Mouse (Mus musculus) limb, embryonic 14.5 days (tissue): ENCODE results near the gene Chst1. TPM values are rescaled to one million over a fixed set of nuclear protein-coding genes. Genes with fewer than 3 reads are reported as not detected.

Experiments used
- ATAC-seq: fragments of 200-750 bp; cut with Nextera tagmentation; 2 replicates; pipeline ENCODE4 v1.8.0; 2017; ENCODE audit warnings: low read depth, moderate number of reproducible peaks, moderate TSS enrichment; ENCODE audit not compliant: low FRiP score
- DNase-seq: peaks from one replicate; pipeline ENCODE4 v3.0.0-alpha.2; 2015; ENCODE audit warnings: low spot score
- H3K27ac ChIP-seq: fragments of 300-500 bp; sonication (generic); replicated peaks from 2 replicates; pipeline ENCODE4 v1.5.1; 2014; ENCODE audit warnings: low read depth, mild to moderate bottlenecking, low read length, moderate library complexity, mixed read lengths
- H3K27me3 ChIP-seq: fragments of 300-500 bp; sonication (generic); 2 replicates; pipeline ENCODE4 v1.6.1; 2014; ENCODE audit warnings: low read length, mixed read lengths; ENCODE audit not compliant: control insufficient read depth, insufficient read depth
- H3K36me3 ChIP-seq: fragments of 300-500 bp; sonication (generic); 2 replicates; pipeline ENCODE4 v1.6.1; 2014; ENCODE audit warnings: mild to moderate bottlenecking, low read length, moderate library complexity, mixed read lengths; ENCODE audit not compliant: control insufficient read depth, insufficient read depth
- H3K4me1 ChIP-seq: fragments of 300-500 bp; sonication (generic); 2 replicates; pipeline ENCODE4 v1.6.1; 2014; ENCODE audit warnings: antibody characterized with exemption, low read length, mixed read lengths; ENCODE audit not compliant: control insufficient read depth, insufficient read depth
- H3K4me2 ChIP-seq: fragments of 300-500 bp; sonication (generic); replicated peaks from 2 replicates; pipeline ENCODE4 v1.6.1; 2014; ENCODE audit warnings: low read depth, mild to moderate bottlenecking, low read length, moderate library complexity; ENCODE audit not compliant: severe bottlenecking
- H3K4me3 ChIP-seq: fragments of 300-500 bp; sonication (generic); replicated peaks from 2 replicates; pipeline ENCODE4 v1.5.1; 2014; ENCODE audit warnings: low read length
- H3K9ac ChIP-seq: fragments of 300-500 bp; sonication (generic); 2 replicates; pipeline ENCODE4 v1.6.1; 2014; ENCODE audit warnings: mild to moderate bottlenecking, low read depth, low read length, moderate library complexity; ENCODE audit not compliant: severe bottlenecking
- H3K9me3 ChIP-seq: fragments of 300-500 bp; sonication (generic); 2 replicates; pipeline ENCODE4 v1.6.1; 2016; ENCODE audit warnings: low read length; ENCODE audit not compliant: control insufficient read depth
- POLR2A ChIP-seq: fragments of 200-500 bp; IDR thresholded peaks from 2 replicates; pipeline ENCODE4 v1.8.0; 2012; ENCODE audit warnings: inconsistent platforms, mild to moderate bottlenecking, moderate library complexity, borderline replicate concordance; ENCODE audit not compliant: insufficient read depth, insufficient read length; ENCODE audit errors: extremely low read depth
- WGBS: fragments of 180-500 bp; shearing (Covaris S2); extraction: QIAGEN DNeasy Blood & Tissue Kit; methylation state at CpG from one replicate; pipeline ENCODE4 v1.1.7; 2014; 5-methylcytosine and 5-hydroxymethylcytosine counted together
- polyA plus RNA-seq, 2 experiments: library from polyadenylated mRNA; depleted of rRNA in 1 of 2; stranded (reverse) in 1 of 2; unstranded in 1 of 2; fragments of >200 nt; fragmentation: Nextera tagmentation in 1 of 2; extraction: Ambion mirVana in 1 of 2; gene quantifications; 2 replicates each; pipeline versions ENCODE4 v1.2.1 to v1.2.3; 2012 to 2014

Gene Chst1
- polyA plus RNA-seq, 2 experiments: 7.1 to 15.2 TPM

DNA sequence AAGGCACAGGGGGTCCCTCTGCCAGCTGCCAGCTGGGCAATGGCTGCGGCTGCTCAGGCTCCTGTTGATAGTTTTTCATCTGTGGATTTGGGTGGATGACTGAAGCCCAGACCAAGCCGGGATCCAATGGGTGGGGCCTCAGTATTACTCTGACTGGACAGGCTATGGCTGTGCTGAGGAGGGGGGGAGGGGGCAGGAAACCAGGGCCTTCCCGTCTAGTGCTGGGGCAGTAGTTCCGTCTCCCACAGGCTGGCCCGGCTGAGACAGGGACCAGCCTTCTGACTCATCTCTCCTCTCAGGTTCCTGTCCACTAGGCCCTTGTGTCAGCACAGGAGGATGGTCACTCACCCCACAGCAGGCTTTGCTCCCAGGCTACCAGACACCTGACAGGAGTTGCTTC lies 6.5 kb downstream of the Chst1 start:
- DNase-seq (no peak), ATAC-seq (no peak)

DNA sequence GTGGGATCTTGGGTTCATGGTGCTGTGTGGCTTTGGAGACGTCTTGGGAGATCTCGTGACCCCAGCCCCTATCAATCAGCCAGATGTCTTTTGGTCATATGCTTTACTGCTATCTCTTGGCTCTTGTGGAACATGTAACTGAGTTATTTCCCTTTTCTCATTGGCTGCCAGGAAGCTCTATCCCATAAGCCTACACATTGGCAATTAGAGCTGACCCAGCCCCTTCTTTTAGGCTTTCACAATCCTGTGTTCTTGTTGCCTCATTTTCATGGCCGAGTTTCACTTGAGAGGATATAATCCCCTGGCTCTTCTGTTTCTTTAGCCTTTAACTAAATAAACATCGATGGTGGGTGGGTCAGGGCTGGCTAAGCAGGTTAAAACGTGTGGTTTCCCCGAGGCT lies 7.6 kb downstream of the Chst1 start:
- Histone ChIP-seq H3K27me3 (peaks cover 10% of the 10 kb centered on the region; the same call in 1 of the 2 replicates), H3K9me3 (no peaks in the 10 kb centered on the region), H3K9ac (no peak overlapping the region), H3K36me3 (no peaks in the 10 kb centered on the region), H3K4me1 (no peaks in the 10 kb centered on the region), H3K4me3 (no peak overlapping the region), H3K4me2 (no peak overlapping the region), H3K27ac (no peak overlapping the region)
- ATAC-seq (no peak), DNase-seq (no peak)
- 65% methylated on average over 6 of the region's 6 CpGs for WGBS
- TF ChIP-seq POLR2A: no peak

More for the DNA sequence above, 6.5 kb downstream of the Chst1 start:
- no peak overlapping the region for H3K4me3 ChIP-seq
- WGBS: 57% methylated on average over 5 of the region's 5 CpGs
- peaks cover 15% of the 10 kb centered on the region; the same call in 1 of the 2 replicates for H3K27me3 ChIP-seq
- H3K9ac ChIP-seq: no peak overlapping the region
- no peak for TF ChIP-seq POLR2A
- no peak overlapping the region for H3K4me2 ChIP-seq
- H3K9me3 ChIP-seq: no peaks in the 10 kb centered on the region
- H3K27ac ChIP-seq: no peak overlapping the region
- H3K4me1 ChIP-seq: peaks cover 8% of the 10 kb centered on the region; the same call in 1 of the 2 replicates
- H3K36me3 ChIP-seq: no peaks in the 10 kb centered on the region

DNA sequence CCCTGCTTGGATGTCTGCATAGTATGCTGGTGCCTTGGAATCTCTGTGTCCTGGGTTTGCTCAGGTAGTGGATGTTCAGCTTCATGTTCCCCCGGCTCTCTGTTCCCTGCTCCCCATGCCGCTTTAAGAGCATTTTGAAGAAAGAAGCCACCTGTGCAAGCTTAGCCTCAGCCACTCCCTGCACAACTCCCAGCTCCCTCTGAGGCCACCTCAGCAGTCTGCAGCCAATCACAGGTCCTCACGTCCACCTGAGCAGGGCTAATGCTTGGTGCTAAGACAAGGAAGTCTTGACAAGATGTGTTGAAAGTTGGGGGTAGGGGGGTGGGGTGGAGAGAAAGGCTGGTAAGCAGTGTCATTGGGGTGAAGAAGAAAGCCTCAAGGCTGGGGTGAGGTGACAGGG lies 8.1 kb downstream of the Chst1 start:
- H3K4me1 ChIP-seq: no peaks in the 10 kb centered on the region
- H3K9ac ChIP-seq: no peak overlapping the region
- ATAC-seq: no peak
- H3K27ac ChIP-seq: no peak overlapping the region
- H3K4me3 ChIP-seq: no peak overlapping the region
- no peak overlapping the region for H3K4me2 ChIP-seq
- WGBS: 76% methylated on average over 3 of the region's 3 CpGs
- H3K9me3 ChIP-seq: no peaks in the 10 kb centered on the region
- H3K36me3 ChIP-seq: no peaks in the 10 kb centered on the region
- DNase-seq: no peak
- peaks cover 6% of the 10 kb centered on the region; the same call in 1 of the 2 replicates for H3K27me3 ChIP-seq
- no peak for TF ChIP-seq POLR2A

DNA sequence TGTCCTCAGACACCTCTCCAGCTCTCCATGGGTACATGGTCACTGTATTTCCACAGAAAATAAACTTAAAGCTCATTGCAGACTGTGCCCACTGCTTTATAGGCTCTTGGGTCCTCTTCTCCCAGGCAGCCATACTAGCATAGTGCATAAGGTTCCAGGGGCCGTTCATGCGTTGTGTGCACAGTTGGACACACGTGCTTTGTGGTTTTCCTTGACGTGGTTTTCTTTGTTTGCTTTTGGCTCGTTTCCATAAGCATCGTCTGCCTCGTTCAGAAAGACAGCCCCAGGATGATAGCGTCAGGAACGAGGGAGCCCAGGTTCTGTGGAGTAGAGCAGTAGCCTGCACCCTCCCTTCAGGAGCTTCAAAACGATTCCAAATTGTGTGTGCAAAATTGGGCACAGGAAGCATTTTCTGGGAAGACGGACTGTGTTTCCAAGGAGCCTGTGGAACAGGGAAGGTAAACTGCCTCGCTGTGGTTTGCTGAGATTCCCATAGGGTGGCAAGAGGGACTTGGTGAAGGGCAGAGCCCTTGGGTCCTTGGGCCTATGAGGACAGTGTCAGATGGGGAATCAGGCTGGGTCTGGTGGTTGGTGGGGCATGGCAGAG lies 8.6 kb downstream of the Chst1 start:
- no peak overlapping the region for H3K4me2 ChIP-seq
- H3K4me3 ChIP-seq: no peak overlapping the region
- 69% methylated on average over 12 of the region's 12 CpGs for WGBS
- no peak for DNase-seq
- no peaks in the 10 kb centered on the region for H3K4me1 ChIP-seq
- TF ChIP-seq POLR2A: no peak
- no peak for ATAC-seq
- H3K27me3 ChIP-seq: 0 out of 2 replicates have a peak, but pooled peaks cover under 1% of the 10 kb centered on the region
- H3K9ac ChIP-seq: no peak overlapping the region
- H3K9me3 ChIP-seq: no peaks in the 10 kb centered on the region
- H3K27ac ChIP-seq: no peak overlapping the region
- no peaks in the 10 kb centered on the region for H3K36me3 ChIP-seq

DNA sequence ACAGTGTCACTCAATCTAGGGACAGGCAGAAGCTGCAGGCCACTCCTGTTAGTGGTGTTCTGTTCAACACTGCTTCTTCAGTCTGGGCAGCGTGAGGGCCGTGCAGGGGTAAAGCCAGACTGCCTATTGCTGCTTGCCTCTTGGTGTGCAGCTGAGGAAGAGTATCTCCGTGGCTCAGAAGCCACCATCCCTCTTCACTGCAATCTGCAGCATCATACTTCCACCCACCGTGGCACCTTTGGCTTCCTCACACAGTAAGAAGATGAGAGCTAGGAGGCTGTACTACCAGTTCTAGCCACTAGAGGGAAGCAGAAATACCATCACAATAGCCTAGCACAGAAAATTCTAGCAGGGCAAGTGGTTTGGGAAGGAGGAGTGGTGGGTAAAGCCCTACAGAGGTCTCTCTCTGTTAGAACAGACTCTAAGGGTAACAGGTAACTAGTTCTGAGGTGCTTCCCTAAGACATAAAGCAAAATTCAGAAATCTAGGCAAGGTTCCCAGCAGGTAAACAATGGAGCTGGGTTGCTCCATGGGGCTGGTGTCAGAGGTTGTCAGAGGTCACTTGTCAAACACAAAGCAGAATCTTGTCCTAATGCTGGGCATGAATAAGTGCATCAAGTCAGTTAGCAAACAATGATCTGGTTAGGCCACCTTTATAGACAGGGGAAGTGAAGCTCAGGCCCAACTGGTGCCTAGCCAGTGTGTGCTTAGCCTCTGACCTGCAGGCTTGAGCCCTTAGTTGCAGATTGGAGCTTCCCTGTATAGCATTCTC lies 9.5 kb downstream of the Chst1 start:
- 55% methylated on average over 4 of the region's 4 CpGs for WGBS
- no peak for TF ChIP-seq POLR2A
- Histone ChIP-seq H3K36me3 (no peaks in the 10 kb centered on the region), H3K27me3 (no peaks in the 10 kb centered on the region), H3K4me3 (no peak overlapping the region), H3K4me2 (no peak overlapping the region), H3K4me1 (no peaks in the 10 kb centered on the region), H3K9ac (no peak overlapping the region), H3K27ac (no peak overlapping the region), H3K9me3 (no peaks in the 10 kb centered on the region)
- ATAC-seq (no peak), DNase-seq (peak; percentile 73)
